Mouse (Mus musculus) embryo, embryonic 10 days (tissue): ENCODE results near the gene Gm2a.

Experiments
- DNase-seq: peaks from one replicate; pipeline ENCODE4 v3.0.0-alpha.2; 2015; ENCODE audit warnings: low spot score

Gm2a gene

GRCm38 (mm10) chr11:55131077-55131742, 33.3 kb downstream of the Gm2a start:
- DNase-seq = no peak

GRCm38 (mm10) chr11:55131946-55132345, 34.0 kb downstream of the Gm2a start:
- no peak for DNase-seq

- no peak for DNase-seq
Observed at GRCm38 (mm10) chr11:55133204-55133603, 35.3 kb downstream of the Gm2a start.

GRCm38 (mm10) chr11:55134407-55134806, 36.5 kb downstream of the Gm2a start:
- no peak for DNase-seq

GRCm38 (mm10) chr11:55134871-55135270, 37.0 kb downstream of the Gm2a start:
- no peak for DNase-seq

- no peak for DNase-seq
Observed at GRCm38 (mm10) chr11:55136770-55137547, 39.0 kb downstream of the Gm2a start.

GRCm38 (mm10) chr11:55137646-55138045, 39.7 kb downstream of the Gm2a start:
- no peak for DNase-seq

GRCm38 (mm10) chr11:55141502-55141901, 43.6 kb downstream of the Gm2a start:
- no peak for DNase-seq

- no peak for DNase-seq
Observed at GRCm38 (mm10) chr11:55144011-55144410, 46.1 kb downstream of the Gm2a start.

GRCm38 (mm10) chr11:55146855-55147254, 48.9 kb downstream of the Gm2a start:
- DNase-seq = no peak

- no peak for DNase-seq
Observed at GRCm38 (mm10) chr11:55147423-55147822, 49.5 kb downstream of the Gm2a start.

- DNase-seq = no peak
Observed at GRCm38 (mm10) chr11:55148461-55148860, 50.5 kb downstream of the Gm2a start.

- no peak for DNase-seq
Observed at GRCm38 (mm10) chr11:55151608-55152007, 53.7 kb downstream of the Gm2a start, which contains the start of gene Slc36a3. TSS of gene Slc36a3 (minus strand) at chr11:55151708.

GRCm38 (mm10) chr11:55154398-55155069, 56.6 kb downstream of the Gm2a start:
- DNase-seq = no peak

- DNase-seq = no peak
Observed at GRCm38 (mm10) chr11:55155070-55155421, 57.1 kb downstream of the Gm2a start.

- peak; percentile 81 for DNase-seq
Observed at GRCm38 (mm10) chr11:55158785-55159359, 61.0 kb downstream of the Gm2a start.
